Mouse (Mus musculus) bone marrow, adult 2 months (tissue): ENCODE results near the gene Dip2a.

ENCODE experiments used
- CTCF ChIP-seq: fragments of 200-500 bp; IDR thresholded peaks from 2 replicates; pipeline ENCODE4 v1.5.1; 2011; ENCODE audit warnings: low read length, control low read depth; ENCODE audit not compliant: control insufficient read depth, insufficient read depth
- POLR2A ChIP-seq: fragments of 200-500 bp; IDR thresholded peaks from 2 replicates; pipeline ENCODE4 v1.6.1; 2011; ENCODE audit warnings: low read depth, mild to moderate bottlenecking, control low read depth, low read length, borderline replicate concordance; ENCODE audit not compliant: control insufficient read depth

DNA sequence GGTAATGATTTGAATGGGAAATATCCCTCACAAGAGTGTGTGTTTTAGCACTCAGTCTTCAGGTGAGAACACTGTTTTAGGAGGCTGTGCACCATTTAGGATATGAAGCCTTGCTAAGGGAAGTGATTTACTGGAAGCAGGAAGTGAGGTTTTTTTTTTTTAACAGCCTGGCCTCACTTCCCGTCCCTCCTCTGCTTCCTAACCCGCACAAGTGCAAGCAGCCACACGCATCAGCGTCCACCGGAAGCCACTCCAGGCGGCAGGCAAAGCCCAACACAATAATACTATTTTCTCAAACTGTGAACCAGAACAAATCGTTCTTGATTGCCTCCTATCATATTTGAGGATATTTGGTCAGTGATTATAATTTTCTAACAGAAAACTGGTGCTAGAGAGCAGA, 6.9 kb upstream of the Dip2a start:
- no peak for TF ChIP-seq CTCF
- no peak for TF ChIP-seq POLR2A
